ENCODE assay signal across 20 mouse cellular contexts in the genomic region with DNA sequence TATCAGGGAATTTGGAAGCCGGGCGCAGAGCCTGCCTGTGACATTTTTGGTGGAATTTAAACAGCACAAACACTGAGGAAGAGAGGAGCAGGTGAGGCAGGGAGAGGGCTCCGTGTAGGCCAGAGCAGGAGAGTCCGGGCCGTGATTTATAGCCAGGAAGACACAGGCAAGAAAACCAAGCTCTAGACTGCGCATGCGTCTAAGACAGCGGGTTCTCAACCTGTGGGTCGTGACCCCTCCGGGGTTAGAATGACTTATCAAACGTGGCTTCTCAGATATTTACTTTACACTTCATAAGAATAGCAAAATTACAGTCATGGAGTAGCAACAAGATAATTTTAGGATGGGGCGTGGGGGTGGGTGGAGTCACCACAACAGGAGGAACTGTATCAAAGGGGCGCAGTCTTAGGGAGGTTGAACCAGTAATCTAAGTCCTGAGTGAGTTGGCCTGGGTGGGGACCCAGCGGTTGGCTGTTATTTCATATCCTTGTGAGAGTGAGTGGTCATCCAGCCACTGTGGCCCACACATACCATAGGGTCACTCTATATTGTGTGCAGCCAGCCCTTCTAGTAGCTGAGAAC. TPM values are rescaled to one million over a fixed set of nuclear protein-coding genes. Genes with fewer than 3 reads are reported as not detected.
DNase-seq lines count a peak whose midpoint lies in the region; ATAC-seq and TF ChIP-seq lines count a peak whose summit lies in the region.
"Had no signal": no experiment of that assay in that cellular context is flagged by ENCODE, and none has a peak within 500 bp of the region (broad histone marks: within the 10 kb centered on the region; RNA-seq: fewer than 3 reads in every experiment).

No protein-coding gene starts in this region.

- no peaks in the 10 kb centered on the region for H3K9me3 ChIP-seq in intestine, postnatal 0 days (ENCODE audit: control insufficient read depth)
- no peaks in the 10 kb centered on the region for H3K9me3 ChIP-seq in intestine, embryonic 15.5 days
- H3K9me3 ChIP-seq in limb, embryonic 13.5 days: no peaks in the 10 kb centered on the region
- H3K9me3 ChIP-seq: embryonic facial prominence, embryonic 12.5 days; megakaryocyte, embryonic 14.5 days had no signal

- H3K9ac ChIP-seq in intestine, postnatal 0 days (ENCODE audit: low read depth, low read length): no peak overlapping the region
- no peak overlapping the region for H3K9ac ChIP-seq in intestine, embryonic 15.5 days
- no peak overlapping the region for H3K9ac ChIP-seq in limb, embryonic 13.5 days
- H3K9ac ChIP-seq: embryonic facial prominence, embryonic 12.5 days; liver, embryonic 14.5 days had no signal

- no peak for ATAC-seq in intestine, postnatal 0 days
- ATAC-seq in intestine, embryonic 15.5 days: no peak
- no peak for ATAC-seq in limb, embryonic 13.5 days (ENCODE audit: low FRiP score, low read depth)
- ATAC-seq: activated CD4-positive, CD25-positive, alpha-beta regulatory T cell, adult 4 months; lung, postnatal 0 days had no signal

- no peak for TF ChIP-seq POLR2A in testis, adult 2 months (IDR thresholded peaks at IDR 0.05; ENCODE audit: control insufficient read depth, low read depth, low read length)

- no peaks in the 10 kb centered on the region for H3K27me3 ChIP-seq in intestine, postnatal 0 days (replicated peaks; ENCODE audit: control insufficient read depth, insufficient read depth, low read length)
- 0 out of 2 replicates have a peak, but pooled peaks cover 8% of the 10 kb centered on the region for H3K27me3 ChIP-seq in intestine, embryonic 15.5 days (replicated peaks)
- no peaks in the 10 kb centered on the region for H3K27me3 ChIP-seq in testis, adult 2 months (ENCODE audit: control insufficient read depth, insufficient read depth, low read length)
- H3K27me3 ChIP-seq in limb, embryonic 13.5 days: peaks cover 60% of the 10 kb centered on the region

- H3K4me3 ChIP-seq in intestine, postnatal 0 days (ENCODE audit: low read depth, low read length): no peak overlapping the region
- no peak overlapping the region for H3K4me3 ChIP-seq in intestine, embryonic 15.5 days (replicated peaks)
- peak overlapping the region; percentile 45 for H3K4me3 ChIP-seq in testis, adult 2 months (ENCODE audit: control insufficient read depth, low read depth, low read length)
- no peak overlapping the region for H3K4me3 ChIP-seq in limb, embryonic 13.5 days
- H3K4me3 ChIP-seq: embryonic facial prominence, embryonic 12.5 days; heart, adult 2 months; megakaryocyte, embryonic 14.5 days; myocyte had no signal

- 31% methylated on average over 14 of the region's 14 CpGs for WGBS in intestine, postnatal 0 days
- WGBS in intestine, embryonic 15.5 days: 37% methylated on average over 14 of the region's 14 CpGs
- 41% methylated on average over 14 of the region's 14 CpGs for WGBS in limb, embryonic 13.5 days

- no peak for DNase-seq in testis, postnatal 14 days (ENCODE audit: low spot score)
- DNase-seq in retina, embryonic 14.5 days (ENCODE audit: low spot score): no peak
- DNase-seq in right cerebral cortex, postnatal 25 days: no peak
- DNase-seq: cerebellum, postnatal 14 days; gastrocnemius, postnatal 10 days; heart, adult 2 months; heart, postnatal 10 days; layer of hippocampus, postnatal 36 days; thymus, postnatal 4 days had no signal

- no peaks in the 10 kb centered on the region for H3K36me3 ChIP-seq in intestine, postnatal 0 days (ENCODE audit: control insufficient read depth, insufficient read depth)
- no peaks in the 10 kb centered on the region for H3K36me3 ChIP-seq in intestine, embryonic 15.5 days
- no peaks in the 10 kb centered on the region for H3K36me3 ChIP-seq in testis, adult 2 months (ENCODE audit: control insufficient read depth, insufficient read depth, low read length)
- H3K36me3 ChIP-seq in limb, embryonic 13.5 days: no peaks in the 10 kb centered on the region
- H3K36me3 ChIP-seq: embryonic facial prominence, embryonic 12.5 days had no signal

- H3K4me2 ChIP-seq in intestine, postnatal 0 days (replicated peaks; ENCODE audit: low read depth): peak overlapping the region; percentile 30; the same call in 1 of the 2 replicates
- no peak overlapping the region for H3K4me2 ChIP-seq in intestine, embryonic 15.5 days (replicated peaks)
- H3K4me2 ChIP-seq in limb, embryonic 13.5 days (replicated peaks): peak overlapping the region; percentile 31; the same call in 1 of the 2 replicates
- H3K4me2 ChIP-seq: embryonic facial prominence, embryonic 12.5 days had no signal

- no peaks in the 10 kb centered on the region for H3K4me1 ChIP-seq in intestine, postnatal 0 days (replicated peaks; ENCODE audit: control insufficient read depth, insufficient read depth, low read length)
- no peaks in the 10 kb centered on the region for H3K4me1 ChIP-seq in intestine, embryonic 15.5 days (replicated peaks)
- peaks cover 13% of the 10 kb centered on the region for H3K4me1 ChIP-seq in testis, adult 2 months (ENCODE audit: control insufficient read depth, insufficient read depth, low read length)
- H3K4me1 ChIP-seq in limb, embryonic 13.5 days: 0 out of 2 replicates have a peak, but pooled peaks cover 3% of the 10 kb centered on the region
- H3K4me1 ChIP-seq: embryonic facial prominence, embryonic 12.5 days had no signal

- no peak overlapping the region for H3K27ac ChIP-seq in intestine, postnatal 0 days (ENCODE audit: low read depth, low read length)
- no peak overlapping the region for H3K27ac ChIP-seq in intestine, embryonic 15.5 days
- no peak overlapping the region for H3K27ac ChIP-seq in testis, adult 2 months (ENCODE audit: control insufficient read depth, insufficient read depth, low read depth, low read length)
- H3K27ac ChIP-seq in limb, embryonic 13.5 days: no peak overlapping the region
- H3K27ac ChIP-seq: embryonic facial prominence, embryonic 12.5 days; heart, adult 2 months; liver, embryonic 14.5 days had no signal

- TF ChIP-seq CTCF in intestine, postnatal 0 days (IDR thresholded peaks at IDR 0.05; ENCODE audit: low read depth): no peak
- no peak for TF ChIP-seq CTCF in testis, adult 2 months (IDR thresholded peaks at IDR 0.05; ENCODE audit: control insufficient read depth, insufficient read depth, insufficient replicate concordance, low read depth, low read length)

RNA-seq across cellular contexts. Expression of a gene that starts 17.8 kb away (rescaled TPM):
- 21.2 and 21.5 TPM in 2 replicates for polyA plus RNA-seq in intestine, postnatal 0 days (2015; fragmentation: Nextera tagmentation; extraction: Ambion mirVana)
- 14.0 and 18.0 TPM in 2 replicates for polyA plus RNA-seq in intestine, embryonic 15.5 days (2015; fragmentation: Nextera tagmentation; extraction: Ambion mirVana)
- polyA plus RNA-seq in testis, adult 2 months (2012; rRNA removed): 4.9 and 6.1 TPM in 2 replicates
- polyA plus RNA-seq in limb, embryonic 13.5 days (2015; fragmentation: Nextera tagmentation; extraction: Ambion mirVana): 2.0 and 2.3 TPM in 2 replicates
- polyA plus RNA-seq: activated CD4-positive, CD25-positive, alpha-beta regulatory T cell, adult 4 months had no signal

RNA-seq across cellular contexts. Expression of a gene that starts 21.5 kb away (rescaled TPM):
- not detected in 2 replicates for polyA plus RNA-seq in intestine, postnatal 0 days (2015; fragmentation: Nextera tagmentation; extraction: Ambion mirVana)
- polyA plus RNA-seq in intestine, embryonic 15.5 days (2015; fragmentation: Nextera tagmentation; extraction: Ambion mirVana): not detected in 2 replicates
- polyA plus RNA-seq in testis, adult 2 months (2012; rRNA removed): 0.75 and 1.1 TPM in 2 replicates
- not detected in 2 replicates for polyA plus RNA-seq in limb, embryonic 13.5 days (2015; fragmentation: Nextera tagmentation; extraction: Ambion mirVana)
- polyA plus RNA-seq: activated CD4-positive, CD25-positive, alpha-beta regulatory T cell, adult 4 months; embryonic facial prominence, embryonic 12.5 days; intestine, embryonic 14.5 days; lung, postnatal 0 days; myocyte had no signal

RNA-seq across cellular contexts. Expression of a gene that starts 23.3 kb away (rescaled TPM):
- 0.04 TPM in 1 of 2 replicates, not detected in the other for polyA plus RNA-seq in intestine, postnatal 0 days (2015; fragmentation: Nextera tagmentation; extraction: Ambion mirVana)
- polyA plus RNA-seq in intestine, embryonic 15.5 days (2015; fragmentation: Nextera tagmentation; extraction: Ambion mirVana): 0.08 TPM in 1 of 2 replicates, not detected in the other
- 0.10 and 0.14 TPM in 2 replicates for polyA plus RNA-seq in testis, adult 2 months (2012; rRNA removed)
- not detected in 2 replicates for polyA plus RNA-seq in limb, embryonic 13.5 days (2015; fragmentation: Nextera tagmentation; extraction: Ambion mirVana)
- polyA plus RNA-seq: activated CD4-positive, CD25-positive, alpha-beta regulatory T cell, adult 4 months; heart, adult 2 months; intestine, embryonic 14.5 days; liver, embryonic 14.5 days; lung, postnatal 0 days; myocyte had no signal

RNA-seq across cellular contexts. Expression of a gene that starts 48.6 kb away (rescaled TPM):
- polyA plus RNA-seq in intestine, postnatal 0 days (2015; fragmentation: Nextera tagmentation; extraction: Ambion mirVana): 63.6 and 67.2 TPM in 2 replicates
- polyA plus RNA-seq in intestine, embryonic 15.5 days (2015; fragmentation: Nextera tagmentation; extraction: Ambion mirVana): 49.8 and 50.2 TPM in 2 replicates
- 80.7 and 86.2 TPM in 2 replicates for polyA plus RNA-seq in testis, adult 2 months (2012; rRNA removed)
- polyA plus RNA-seq in limb, embryonic 13.5 days (2015; fragmentation: Nextera tagmentation; extraction: Ambion mirVana): 55.9 and 58.8 TPM in 2 replicates

RNA-seq across cellular contexts. Expression of a gene that starts 56.1 kb away (rescaled TPM):
- polyA plus RNA-seq in intestine, postnatal 0 days (2015; fragmentation: Nextera tagmentation; extraction: Ambion mirVana): 4.1 and 4.4 TPM in 2 replicates
- 6.2 and 6.6 TPM in 2 replicates for polyA plus RNA-seq in intestine, embryonic 15.5 days (2015; fragmentation: Nextera tagmentation; extraction: Ambion mirVana)
- 3.2 and 3.4 TPM in 2 replicates for polyA plus RNA-seq in testis, adult 2 months (2012; rRNA removed)
- polyA plus RNA-seq in limb, embryonic 13.5 days (2015; fragmentation: Nextera tagmentation; extraction: Ambion mirVana): 6.1 and 6.9 TPM in 2 replicates
